Mouse (Mus musculus): Measurements from ENCODE around the gene Fgfr2. TPM values are rescaled to one million over a fixed set of nuclear protein-coding genes. Genes with fewer than 3 reads are reported as not detected.
"Not testable (repeated sequence)": the region's sequence is repeated elsewhere in the genome, so short reads cannot be mapped to it uniquely, and the experiment has no call there.

Gene Fgfr2
- polyA plus RNA-seq, 1 experiment from 2014 or later, result 24.1 TPM

- 54% methylated on average over 11 of the region's 11 CpGs for WGBS
- H3K9ac ChIP-seq (ENCODE audit: low read depth, low read length), result no peak overlapping the region
These were observed 2446.1 kb downstream of the Fgfr2 start for GRCm38 (mm10) chr7:130676885-130677540.

GRCm38 (mm10) chr7:130674526-130674925, 2448.6 kb downstream of the Fgfr2 start:
- 72% methylated on average over 9 of the region's 9 CpGs for WGBS
- ATAC-seq, result no peak
- Histone ChIP-seq H3K27me3 (replicated peaks; ENCODE audit: control insufficient read depth, insufficient read depth, low read length) (no peaks in the 10 kb centered on the region), H3K9me3 (ENCODE audit: control insufficient read depth, low read length) (no peaks in the 10 kb centered on the region), H3K4me3 (ENCODE audit: low read length) (no peak overlapping the region), H3K4me1 (ENCODE audit: control insufficient read depth, insufficient read depth, low read depth, low read length) (peaks cover 12% of the 10 kb centered on the region), H3K4me2 (ENCODE audit: low read length) (no peak overlapping the region), H3K9ac (ENCODE audit: low read depth, low read length) (no peak overlapping the region), H3K36me3 (ENCODE audit: control insufficient read depth, insufficient read depth, low read length) (no peaks in the 10 kb centered on the region), H3K27ac (ENCODE audit: low read depth, low read length) (no peak overlapping the region)

More at GRCm38 (mm10) chr7:130676885-130677540, 2446.1 kb downstream of the Fgfr2 start:
- Histone ChIP-seq H3K4me2 (ENCODE audit: low read length) (no peak overlapping the region), H3K27me3 (replicated peaks; ENCODE audit: control insufficient read depth, insufficient read depth, low read length) (no peaks in the 10 kb centered on the region), H3K4me1 (ENCODE audit: control insufficient read depth, insufficient read depth, low read depth, low read length) (no peaks in the 10 kb centered on the region; the same call in none of the 2 replicates), H3K36me3 (ENCODE audit: control insufficient read depth, insufficient read depth, low read length) (no peaks in the 10 kb centered on the region), H3K4me3 (ENCODE audit: low read length) (no peak overlapping the region), H3K9me3 (ENCODE audit: control insufficient read depth, low read length) (no peaks in the 10 kb centered on the region), H3K27ac (ENCODE audit: low read depth, low read length) (no peak overlapping the region)
- no peak for ATAC-seq

- no peak overlapping the region for H3K27ac ChIP-seq (ENCODE audit: low read depth, low read length)
These were observed 2449.7 kb downstream of the Fgfr2 start for GRCm38 (mm10) chr7:130673169-130674033.

GRCm38 (mm10) chr7:130671301-130671700, 2451.8 kb downstream of the Fgfr2 start:
- Histone ChIP-seq H3K9ac (ENCODE audit: low read depth, low read length) (no peak overlapping the region), H3K4me3 (ENCODE audit: low read length) (no peak overlapping the region), H3K4me2 (ENCODE audit: low read length) (no peak overlapping the region), H3K27me3 (replicated peaks; ENCODE audit: control insufficient read depth, insufficient read depth, low read length) (no peaks in the 10 kb centered on the region), H3K4me1 (ENCODE audit: control insufficient read depth, insufficient read depth, low read depth, low read length) (peaks cover 20% of the 10 kb centered on the region), H3K27ac (ENCODE audit: low read depth, low read length) (no peak overlapping the region), H3K36me3 (ENCODE audit: control insufficient read depth, insufficient read depth, low read length) (no peaks in the 10 kb centered on the region), H3K9me3 (ENCODE audit: control insufficient read depth, low read length) (no peaks in the 10 kb centered on the region)
- 62% methylated on average over 6 of the region's 6 CpGs for WGBS
- ATAC-seq, result no peak

More at GRCm38 (mm10) chr7:130673169-130674033, 2449.7 kb downstream of the Fgfr2 start:
- Histone ChIP-seq H3K36me3 (ENCODE audit: control insufficient read depth, insufficient read depth, low read length) (no peaks in the 10 kb centered on the region), H3K9ac (ENCODE audit: low read depth, low read length) (no peak overlapping the region), H3K4me3 (ENCODE audit: low read length) (no peak overlapping the region), H3K9me3 (ENCODE audit: control insufficient read depth, low read length) (no peaks in the 10 kb centered on the region), H3K27me3 (replicated peaks; ENCODE audit: control insufficient read depth, insufficient read depth, low read length) (no peaks in the 10 kb centered on the region), H3K4me1 (ENCODE audit: control insufficient read depth, insufficient read depth, low read depth, low read length) (peaks cover 20% of the 10 kb centered on the region), H3K4me2 (ENCODE audit: low read length) (no peak overlapping the region)
- WGBS, result 58% methylated on average over 9 of the region's 9 CpGs
- peak; percentile 66; the same call in 1 of the 2 replicates for ATAC-seq

GRCm38 (mm10) chr7:130670358-130670757, 2452.8 kb downstream of the Fgfr2 start:
- no peaks in the 10 kb centered on the region for H3K9me3 ChIP-seq (ENCODE audit: control insufficient read depth, low read length)
- no peak for ATAC-seq
- H3K36me3 ChIP-seq (ENCODE audit: control insufficient read depth, insufficient read depth, low read length), result no peaks in the 10 kb centered on the region
- no peak overlapping the region for H3K4me3 ChIP-seq (ENCODE audit: low read length)
- H3K27ac ChIP-seq (ENCODE audit: low read depth, low read length), result no peak overlapping the region
- no peaks in the 10 kb centered on the region for H3K27me3 ChIP-seq (replicated peaks; ENCODE audit: control insufficient read depth, insufficient read depth, low read length)
- no peak overlapping the region for H3K4me2 ChIP-seq (ENCODE audit: low read length)
- 73% methylated on average over 4 of the region's 4 CpGs for WGBS
- H3K4me1 ChIP-seq (ENCODE audit: control insufficient read depth, insufficient read depth, low read depth, low read length), result peaks cover 20% of the 10 kb centered on the region
- H3K9ac ChIP-seq (ENCODE audit: low read depth, low read length), result no peak overlapping the region

- ATAC-seq, result peak; percentile 28; the same call in 1 of the 2 replicates
- no peaks in the 10 kb centered on the region for H3K27me3 ChIP-seq (replicated peaks; ENCODE audit: control insufficient read depth, insufficient read depth, low read length)
- no peaks in the 10 kb centered on the region for H3K36me3 ChIP-seq (ENCODE audit: control insufficient read depth, insufficient read depth, low read length)
- no peak overlapping the region for H3K4me2 ChIP-seq (ENCODE audit: low read length)
- H3K27ac ChIP-seq (ENCODE audit: low read depth, low read length), result peak overlapping the region; percentile 79
- peaks cover 20% of the 10 kb centered on the region for H3K4me1 ChIP-seq (ENCODE audit: control insufficient read depth, insufficient read depth, low read depth, low read length)
- 33% methylated on average over 8 of the region's 8 CpGs for WGBS
- H3K4me3 ChIP-seq (ENCODE audit: low read length), result no peak overlapping the region
- no peak overlapping the region; the same call in 1 of the 2 replicates for H3K9ac ChIP-seq (ENCODE audit: low read depth, low read length)
- no peaks in the 10 kb centered on the region for H3K9me3 ChIP-seq (ENCODE audit: control insufficient read depth, low read length)
These were observed 2453.7 kb downstream of the Fgfr2 start for GRCm38 (mm10) chr7:130669370-130669881.

GRCm38 (mm10) chr7:130668729-130669281, 2454.3 kb downstream of the Fgfr2 start:
- Histone ChIP-seq H3K27me3 (replicated peaks; ENCODE audit: control insufficient read depth, insufficient read depth, low read length) (no peaks in the 10 kb centered on the region), H3K4me1 (ENCODE audit: control insufficient read depth, insufficient read depth, low read depth, low read length) (peaks cover 20% of the 10 kb centered on the region), H3K4me3 (ENCODE audit: low read length) (no peak overlapping the region), H3K36me3 (ENCODE audit: control insufficient read depth, insufficient read depth, low read length) (no peaks in the 10 kb centered on the region), H3K4me2 (ENCODE audit: low read length) (no peak overlapping the region), H3K27ac (ENCODE audit: low read depth, low read length) (peak overlapping the region; percentile 79), H3K9ac (ENCODE audit: low read depth, low read length) (no peak overlapping the region; the same call in 1 of the 2 replicates), H3K9me3 (ENCODE audit: control insufficient read depth, low read length) (no peaks in the 10 kb centered on the region)
- 40% methylated on average over 7 of the region's 7 CpGs for WGBS
- ATAC-seq, result peak; percentile 30; the same call in 1 of the 2 replicates

GRCm38 (mm10) chr7:130668013-130668412, 2455.1 kb downstream of the Fgfr2 start:
- not testable (repeated sequence) for H3K36me3 ChIP-seq (ENCODE audit: control insufficient read depth, insufficient read depth, low read length); ATAC-seq; H3K4me2 ChIP-seq (ENCODE audit: low read length); H3K27ac ChIP-seq (ENCODE audit: low read depth, low read length); H3K4me3 ChIP-seq (ENCODE audit: low read length); H3K9me3 ChIP-seq (ENCODE audit: control insufficient read depth, low read length); H3K9ac ChIP-seq (ENCODE audit: low read depth, low read length); H3K27me3 ChIP-seq (replicated peaks; ENCODE audit: control insufficient read depth, insufficient read depth, low read length)
- peaks cover 20% of the 10 kb centered on the region for H3K4me1 ChIP-seq (ENCODE audit: control insufficient read depth, insufficient read depth, low read depth, low read length)
- 68% methylated on average over 1 of the region's 1 CpGs for WGBS

- WGBS, result 98% methylated on average over 9 of the region's 9 CpGs
- ATAC-seq, result no peak
- Histone ChIP-seq H3K4me1 (ENCODE audit: control insufficient read depth, insufficient read depth, low read depth, low read length) (peaks cover 14% of the 10 kb centered on the region), H3K4me2 (ENCODE audit: low read length) (no peak overlapping the region), H3K9me3 (ENCODE audit: control insufficient read depth, low read length) (no peaks in the 10 kb centered on the region), H3K27me3 (replicated peaks; ENCODE audit: control insufficient read depth, insufficient read depth, low read length) (no peaks in the 10 kb centered on the region), H3K27ac (ENCODE audit: low read depth, low read length) (no peak overlapping the region), H3K36me3 (ENCODE audit: control insufficient read depth, insufficient read depth, low read length) (no peaks in the 10 kb centered on the region), H3K4me3 (ENCODE audit: low read length) (no peak overlapping the region), H3K9ac (ENCODE audit: low read depth, low read length) (no peak overlapping the region)
These were observed 2457.8 kb downstream of the Fgfr2 start for GRCm38 (mm10) chr7:130665358-130665757.
